Mouse (Mus musculus): ENCODE data around the gene Mast4.
"Not testable (repeated sequence)": the region's sequence is repeated elsewhere in the genome, so short reads cannot be mapped to it uniquely, and the experiment has no call there.

The Mast4 gene

GRCm38 (mm10) chr13:103334392-103334686 lies at the start of gene Mast4:
Mast4 (minus strand) TSS chr13:103334497.
- DNase-seq (ENCODE audit: low read depth): peak; percentile 93

- no peak for DNase-seq (ENCODE audit: low read depth)
Observed at GRCm38 (mm10) chr13:103374495-103374894, 40.2 kb upstream of the Mast4 start.

GRCm38 (mm10) chr13:103369194-103369593 lies 34.9 kb upstream of the Mast4 start:
- DNase-seq (ENCODE audit: low read depth): no peak

- no peak for DNase-seq (ENCODE audit: low read depth)
Observed at GRCm38 (mm10) chr13:103363181-103363580, 28.9 kb upstream of the Mast4 start.

GRCm38 (mm10) chr13:103357415-103357814 lies 23.1 kb upstream of the Mast4 start:
- not testable (repeated sequence) for DNase-seq (ENCODE audit: low read depth)

DNA sequence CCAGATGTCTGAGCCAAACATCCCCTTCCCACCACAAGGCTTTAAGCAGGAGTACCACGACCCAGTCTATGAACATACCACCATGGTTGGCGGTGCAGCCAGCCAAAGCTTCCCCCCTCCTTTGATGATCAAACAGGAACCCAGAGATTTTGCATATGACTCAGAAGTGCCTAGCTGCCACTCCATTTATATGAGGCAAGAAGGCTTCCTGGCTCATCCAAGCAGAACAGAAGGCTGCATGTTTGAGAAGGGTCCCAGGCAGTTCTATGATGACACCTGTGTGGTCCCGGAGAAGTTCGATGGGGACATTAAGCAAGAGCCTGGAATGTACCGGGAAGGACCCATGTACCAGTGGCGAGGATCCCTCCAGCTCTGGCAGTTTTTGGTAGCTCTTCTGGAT lies 22.6 kb upstream of the Mast4 start:
- DNase-seq (ENCODE audit: low read depth): not testable (repeated sequence)

- peak; percentile 93 for DNase-seq (ENCODE audit: low read depth)
Observed at GRCm38 (mm10) chr13:103354737-103355136, 20.4 kb upstream of the Mast4 start.

GRCm38 (mm10) chr13:103344749-103345148 lies 10.5 kb upstream of the Mast4 start:
- no peak for DNase-seq (ENCODE audit: low read depth)

GRCm38 (mm10) chr13:103344006-103344720 lies 9.9 kb upstream of the Mast4 start:
- DNase-seq (ENCODE audit: low read depth): peak; percentile 61

- DNase-seq (ENCODE audit: low read depth): no peak
Observed at GRCm38 (mm10) chr13:103341031-103341430, 6.7 kb upstream of the Mast4 start.

DNA sequence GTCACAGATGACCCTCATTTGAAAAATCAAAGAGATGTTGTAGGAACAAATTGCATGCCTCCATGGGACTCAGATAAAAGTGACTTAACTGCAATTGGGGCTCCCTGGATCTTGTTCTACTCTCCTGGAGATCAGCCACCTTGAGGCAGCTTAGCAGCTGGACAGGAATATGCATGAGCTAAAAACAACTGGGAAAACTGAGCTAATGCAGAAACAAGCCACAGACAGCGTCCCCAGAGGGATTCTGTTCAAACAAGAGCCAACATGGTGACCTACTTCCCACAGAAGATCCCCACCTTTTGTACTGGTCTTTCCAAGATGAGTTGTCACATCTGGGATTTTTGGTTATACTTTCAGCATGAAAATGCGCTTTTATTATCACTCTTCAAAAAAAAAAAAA lies 4.3 kb upstream of the Mast4 start:
- no peak for DNase-seq (ENCODE audit: low read depth)

- no peak for DNase-seq (ENCODE audit: low read depth)
Observed at GRCm38 (mm10) chr13:103336237-103336636, 1.9 kb upstream of the Mast4 start.

GRCm38 (mm10) chr13:103334723-103335458 lies 594 bp upstream of the Mast4 start:
- DNase-seq (ENCODE audit: low read depth): peak; percentile 30

DNA sequence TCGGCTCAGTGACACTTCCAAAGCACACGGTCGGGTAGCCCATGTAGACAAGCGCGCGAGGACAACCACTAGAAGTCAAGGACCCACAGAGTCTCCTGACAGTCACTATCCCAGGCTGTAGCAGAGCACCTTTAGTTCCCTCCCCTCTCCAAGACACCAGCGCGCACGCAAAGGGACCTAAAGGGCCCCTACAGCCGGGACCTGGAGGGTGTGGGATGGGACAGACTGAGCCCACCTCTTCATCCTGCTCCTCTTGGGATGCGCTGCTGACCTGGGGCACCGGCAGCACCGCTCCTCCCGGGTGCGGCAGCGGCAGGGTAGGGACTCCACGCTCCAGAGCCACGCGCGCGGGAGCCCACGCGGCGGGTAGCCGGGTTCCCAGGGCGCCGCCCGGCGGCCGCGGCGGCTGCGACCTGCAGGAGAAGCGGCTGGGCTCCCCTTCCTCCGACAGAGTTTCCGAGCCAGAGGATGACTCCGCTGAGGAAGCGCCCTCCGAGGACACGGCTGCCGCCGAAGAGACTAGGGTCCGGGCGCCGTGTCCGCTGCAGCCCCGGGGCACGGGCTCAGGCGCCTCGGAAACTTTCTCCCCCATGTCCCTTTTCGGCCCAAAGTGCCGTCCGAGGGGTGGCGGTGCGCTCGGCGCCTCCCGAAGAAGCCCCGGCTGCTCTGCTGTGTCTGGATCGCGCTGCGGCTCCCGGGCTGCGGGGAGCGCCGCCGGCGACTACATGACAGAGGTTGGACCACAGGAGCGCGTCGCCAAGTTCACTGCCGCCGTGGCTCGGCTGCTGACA lies 501 bp downstream of the Mast4 start:
- DNase-seq (ENCODE audit: low read depth): peak; percentile 72

GRCm38 (mm10) chr13:103333153-103333552 lies 1.1 kb downstream of the Mast4 start:
- no peak for DNase-seq (ENCODE audit: low read depth)

DNA sequence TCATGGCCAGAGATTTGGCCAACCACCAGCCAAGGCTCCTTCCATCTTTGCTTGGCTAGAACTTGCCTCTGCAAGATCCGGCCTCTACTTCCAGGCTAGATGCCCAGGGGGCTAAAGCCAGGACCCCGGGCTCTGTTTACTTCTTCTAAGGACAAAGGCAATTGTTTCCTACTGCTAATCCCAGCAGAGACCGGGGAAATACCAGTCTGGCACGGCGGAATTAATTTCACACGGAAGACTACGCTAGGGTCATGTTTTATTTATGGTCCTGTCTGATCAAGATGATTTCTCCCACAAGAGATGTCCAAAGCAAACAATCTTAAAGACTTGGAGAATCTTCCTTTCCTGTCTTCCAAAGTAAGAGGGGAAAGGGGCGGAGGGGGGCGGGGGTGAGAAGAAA lies 1.6 kb downstream of the Mast4 start:
- no peak for DNase-seq (ENCODE audit: low read depth)

- DNase-seq (ENCODE audit: low read depth): no peak
Observed at GRCm38 (mm10) chr13:103331096-103331495, 3.2 kb downstream of the Mast4 start.

DNA sequence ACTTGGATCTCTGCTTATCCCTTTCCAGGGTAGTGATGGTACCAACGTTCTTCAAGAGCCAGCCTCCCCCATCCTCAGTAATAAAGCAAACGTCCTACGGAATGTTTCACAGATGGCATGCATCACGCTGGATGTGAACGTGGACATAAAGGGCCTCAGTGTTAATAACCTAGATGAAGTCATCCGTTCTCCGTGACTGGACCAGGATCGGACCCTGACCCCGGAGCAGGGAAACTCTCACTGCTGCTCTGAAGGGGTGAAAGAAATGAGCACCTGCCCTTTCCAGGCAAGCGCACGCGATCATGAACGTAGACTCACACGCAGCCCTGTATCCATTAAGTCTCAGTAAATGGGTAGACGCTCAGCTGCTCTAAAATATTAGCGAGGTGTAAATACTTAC lies 6.0 kb downstream of the Mast4 start:
- no peak for DNase-seq (ENCODE audit: low read depth)

DNA sequence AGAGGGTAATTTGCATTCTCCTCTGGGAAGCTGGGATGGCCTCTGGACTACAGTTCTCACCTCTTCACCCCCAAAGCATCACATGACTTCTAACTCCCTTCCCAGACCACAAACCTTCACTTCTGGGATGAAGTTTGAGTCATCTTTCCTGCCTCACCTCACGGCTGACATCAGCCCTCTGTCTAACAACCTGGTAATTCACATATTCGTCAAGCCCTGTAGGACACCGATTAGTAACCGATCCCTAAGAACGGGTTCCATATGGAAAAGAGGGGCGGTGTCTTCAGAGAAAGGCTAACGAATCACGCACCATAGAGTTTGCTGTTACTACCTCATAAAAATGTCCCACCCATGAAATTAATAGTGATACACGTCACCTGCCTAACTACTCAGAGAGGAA lies 6.5 kb downstream of the Mast4 start:
- no peak for DNase-seq (ENCODE audit: low read depth)

DNA sequence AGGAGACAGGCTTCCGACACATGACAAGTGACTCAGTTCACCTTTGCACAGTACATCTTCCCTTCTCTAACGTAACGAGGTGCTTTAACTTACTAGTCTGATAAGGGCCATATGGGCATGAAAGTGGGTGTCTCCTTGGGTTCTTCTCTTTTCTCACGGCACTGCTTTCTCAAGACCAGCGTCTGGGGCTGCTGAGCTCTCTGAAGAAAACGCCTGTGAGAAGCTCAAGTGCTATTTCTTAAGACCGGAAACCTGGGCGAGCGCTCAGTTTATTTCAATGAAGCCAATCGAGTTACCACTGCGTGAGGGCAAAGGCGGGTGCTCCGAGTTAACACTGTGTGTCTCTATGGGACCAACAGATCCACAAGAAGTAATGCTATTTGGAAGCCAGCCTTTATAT lies 8.1 kb downstream of the Mast4 start:
- no peak for DNase-seq (ENCODE audit: low read depth)

GRCm38 (mm10) chr13:103319881-103320280 lies 14.4 kb downstream of the Mast4 start:
- no peak for DNase-seq (ENCODE audit: low read depth)

- DNase-seq (ENCODE audit: low read depth): no peak
Observed at GRCm38 (mm10) chr13:103319317-103319716, 15.0 kb downstream of the Mast4 start.

GRCm38 (mm10) chr13:103316777-103317367 lies 17.4 kb downstream of the Mast4 start:
- DNase-seq (ENCODE audit: low read depth): no peak
